Mouse (Mus musculus) left cerebral cortex, postnatal 36 days (tissue): ENCODE data around the gene Ncf4. TPM values are rescaled to one million over a fixed set of nuclear protein-coding genes. Genes with fewer than 3 reads are reported as not detected.

Source experiments
- DNase-seq, 2 experiments: peaks; one replicate each; pipeline ENCODE4 v3.0.0; 2021 to 2022; ENCODE audit warnings: low spot score in 2 of 2, mixed read lengths in 1 of 2
- intact Hi-C: fragments of 180-260 bp; cut with DNase I; formaldehyde crosslinking; loops from one replicate; pipeline ENCODE4 v1.15.1; 2025
- microRNA-seq: library from miRNA; unstranded; fragments of <30 nt; microRNA quantifications from one replicate; pipeline ENCODE4 v1.2.0, GENCODE M21; 2022
- total RNA-seq, 2 experiments: library from RNA; stranded (reverse); gene quantifications; 2 replicates each; pipeline ENCODE4 v1.2.3; 2021

The Ncf4 gene
- total RNA-seq, 2 experiments from 2014 or later, result 1.2 TPM

DNA sequence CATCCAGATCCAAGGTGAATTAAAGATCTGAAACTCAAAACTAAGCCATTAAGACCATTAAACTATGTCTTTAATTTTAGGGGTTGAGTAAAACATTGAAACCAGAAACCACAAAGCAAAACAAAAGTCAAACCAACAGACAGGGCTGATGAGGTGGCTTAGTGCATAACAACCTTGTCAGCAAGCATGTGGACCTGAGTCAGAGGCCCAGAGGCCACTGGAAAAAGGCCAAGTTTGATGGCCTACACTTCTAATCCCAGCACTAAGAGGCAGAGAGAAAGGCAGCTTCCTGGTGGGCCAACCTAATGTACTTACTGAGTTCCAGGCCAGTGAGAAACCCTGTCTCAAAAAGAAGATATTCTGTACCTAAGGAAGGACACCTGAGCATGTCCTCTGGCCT, 56.2 kb downstream of the Ncf4 start:
- DNase-seq, result no peak
- intact Hi-C loops, result no loop called here

DNA sequence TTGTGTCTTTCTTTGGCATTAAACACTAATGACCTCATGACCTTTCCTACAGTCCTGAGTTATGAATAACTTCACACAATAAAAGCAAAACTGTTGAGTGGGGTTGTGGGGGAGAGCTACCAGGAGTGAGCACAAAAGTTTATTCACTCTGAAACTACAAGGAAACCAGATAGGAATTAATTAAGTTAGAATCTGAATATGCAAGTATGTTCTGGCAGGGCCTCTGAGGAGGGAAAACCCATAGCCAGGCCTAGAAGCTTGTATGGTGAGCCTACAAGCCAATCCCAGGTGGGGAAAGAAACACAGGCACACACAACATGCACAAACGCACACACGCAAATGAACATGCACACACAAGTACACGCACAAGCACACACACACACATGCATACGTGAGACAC, 58.1 kb downstream of the Ncf4 start:
- no peak for DNase-seq
- intact Hi-C loops, result no loop called here

DNA sequence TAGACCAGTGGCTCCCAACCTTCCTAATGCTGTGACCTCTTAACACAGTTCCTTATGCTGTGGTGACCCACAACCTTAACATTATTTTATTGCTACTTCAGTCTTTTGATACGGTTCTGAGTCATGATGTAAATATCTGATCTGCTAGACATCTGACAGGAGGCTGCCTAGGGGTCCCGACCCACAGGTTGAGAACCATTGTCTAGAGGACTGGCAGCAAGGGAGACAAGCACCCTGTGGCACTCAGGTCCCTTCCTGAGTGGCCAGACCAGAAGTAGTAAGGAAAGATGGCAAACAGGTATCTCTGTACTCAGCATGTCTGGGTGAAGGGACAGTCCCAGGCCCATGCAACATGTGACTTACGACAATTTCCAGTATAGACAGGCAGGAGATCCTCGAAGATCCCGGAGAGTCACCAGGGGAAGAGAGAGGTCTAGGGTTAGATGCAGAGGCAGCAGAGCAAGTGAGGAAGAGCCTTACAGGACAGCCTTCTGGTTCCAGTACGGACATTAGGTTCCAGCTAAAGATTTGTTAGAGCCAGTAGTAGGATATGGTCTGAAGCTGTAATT, 59.1 kb downstream of the Ncf4 start:
- intact Hi-C loops, result no loop called here
- DNase-seq, result no peak

DNA sequence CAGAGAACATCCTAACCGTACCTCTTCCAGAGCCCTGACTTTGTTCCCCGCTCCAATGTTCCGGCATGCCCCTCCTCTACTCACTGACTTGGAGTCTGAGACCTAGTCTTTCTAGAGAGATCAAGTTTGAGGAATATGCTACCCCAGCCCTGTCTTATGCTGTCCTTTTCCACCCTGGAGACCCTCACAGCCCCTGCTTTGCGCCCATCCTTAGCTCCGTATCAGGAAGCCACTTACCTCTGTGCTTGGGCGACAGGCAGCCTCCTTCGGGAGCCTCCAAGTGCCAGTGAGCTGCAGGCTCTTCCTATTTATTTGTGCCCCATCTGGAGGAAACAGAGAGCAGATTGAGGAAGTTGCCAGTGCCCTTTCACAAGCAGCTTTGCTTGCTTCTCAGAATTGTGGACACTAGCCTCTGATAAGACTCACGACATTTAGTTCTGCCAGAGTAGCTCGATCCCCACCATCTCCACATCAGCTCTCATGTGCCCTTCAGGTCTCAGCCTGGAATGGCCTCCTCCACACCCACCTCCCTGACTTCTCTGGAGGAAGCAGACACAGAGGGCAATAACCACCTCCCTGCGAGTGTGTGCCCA, 60.8 kb downstream of the Ncf4 start, which contains the start of gene Csf2rb2:
Gene Csf2rb2 (minus strand): TSS at position 381 of the 593 bp plus-strand sequence.
- DNase-seq, result no peak
- intact Hi-C loops, result no loop called here

DNA sequence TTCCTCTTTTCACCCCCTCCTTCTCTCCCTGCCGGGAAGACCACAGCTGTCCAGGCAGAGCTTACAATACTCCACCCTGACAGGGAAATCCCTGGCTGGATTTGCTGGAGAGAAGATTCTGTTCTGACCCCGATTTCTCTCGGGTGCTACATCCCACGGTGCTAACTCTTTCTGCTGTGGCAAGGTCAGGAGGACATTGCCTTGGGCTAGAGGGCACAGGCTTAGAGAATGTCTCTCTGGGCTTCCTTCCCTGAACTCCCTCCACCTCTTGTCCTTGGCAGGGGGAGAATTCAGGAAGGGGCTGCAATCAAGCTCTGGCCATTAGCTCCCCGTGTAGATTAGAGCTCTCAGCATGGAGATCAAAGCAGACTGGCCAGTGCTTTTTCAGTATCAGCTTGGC, 65.3 kb downstream of the Ncf4 start:
- intact Hi-C loops, result no loop called here
- DNase-seq, result no peak

DNA sequence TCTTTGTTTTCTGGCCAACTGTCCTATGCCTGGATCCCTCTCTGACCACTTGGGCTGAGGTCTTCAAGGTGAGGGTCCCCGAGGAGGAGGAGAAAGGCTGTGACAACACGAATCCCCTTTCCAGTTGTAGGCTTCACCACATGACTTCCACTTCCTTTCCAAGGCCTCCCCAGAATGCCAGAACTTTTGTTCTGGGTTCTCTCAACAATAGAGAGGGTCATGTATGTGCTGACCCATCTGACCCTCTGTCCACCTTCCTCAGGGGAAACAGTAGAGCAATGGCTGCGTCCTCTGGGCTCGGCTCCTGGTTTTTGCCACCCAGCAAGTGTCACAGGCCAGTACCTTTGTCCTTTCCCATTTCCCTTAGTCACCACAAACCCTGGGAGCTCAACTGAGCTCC, 66.4 kb downstream of the Ncf4 start:
- intact Hi-C loops, result no loop called here
- DNase-seq, result no peak

Small RNA genes lying within 50 kb of the gene (microRNA-seq; reads per million reads assigned to microRNA genes)
- not detected for gene Mir7676-1

Other genes starting within 250 kb of the Ncf4 start
- gene Cacng2, start 124.8 kb upstream of the Ncf4 start, total RNA-seq, result 10 to 100 TPM; 54.1 to 56.5 TPM
- gene Ift27, start 70.7 kb upstream of the Ncf4 start, total RNA-seq, result 10 to 100 TPM; 34.5 to 38.1 TPM
- 100 to 1,000 TPM in 1 of 2 experiments, 10 to 100 TPM in 1; 73.3 to 114 TPM for gene Pvalb, start 38.4 kb upstream of the Ncf4 start, total RNA-seq
- gene Csf2rb2, start 60.9 kb downstream of the Ncf4 start, total RNA-seq, result under 1 TPM; 0.39 to 0.59 TPM
- gene Csf2rb, start 81.0 kb downstream of the Ncf4 start, total RNA-seq, result 1 to 10 TPM; 1.2 TPM
- not detected for gene Tex33, start 151.1 kb downstream of the Ncf4 start, total RNA-seq
- gene Tst, start 161.1 kb downstream of the Ncf4 start, total RNA-seq, result 10 to 100 TPM; 28.1 to 36.3 TPM
- gene Mpst, start 161.6 kb downstream of the Ncf4 start, total RNA-seq, result 10 to 100 TPM; 32.9 to 37.0 TPM
- 100 to 1,000 TPM; 349 TPM for gene Kctd17, start 183.8 kb downstream of the Ncf4 start, total RNA-seq
- gene Tmprss6, start 223.8 kb downstream of the Ncf4 start, total RNA-seq, result 1 to 10 TPM in 1 of 2 experiments, under 1 TPM in 1; 0.10 to 1.0 TPM